Mouse (Mus musculus) testis, adult 2 months (tissue): Measurements from ENCODE around the gene Faim2. TPM values are rescaled to one million over a fixed set of nuclear protein-coding genes. Genes with fewer than 3 reads are reported as not detected.

Experiments used
- H3K27ac ChIP-seq: fragments of 200-500 bp; 2 replicates; pipeline ENCODE4 v1.5.1; 2012; ENCODE audit warnings: low read depth, low read length; ENCODE audit not compliant: control insufficient read depth, insufficient read depth
- H3K27me3 ChIP-seq: fragments of 200-500 bp; 2 replicates; pipeline ENCODE4 v1.6.1; 2012; ENCODE audit warnings: mild to moderate bottlenecking, low read length, moderate library complexity; ENCODE audit not compliant: control insufficient read depth, insufficient read depth
- H3K36me3 ChIP-seq: fragments of 200-500 bp; 2 replicates; pipeline ENCODE4 v1.6.1; 2012; ENCODE audit warnings: mild to moderate bottlenecking, low read length; ENCODE audit not compliant: control insufficient read depth, insufficient read depth
- H3K4me1 ChIP-seq: fragments of 200-500 bp; 2 replicates; pipeline ENCODE4 v1.6.1; 2012; ENCODE audit warnings: low read length; ENCODE audit not compliant: control insufficient read depth, insufficient read depth
- H3K4me3 ChIP-seq: fragments of 200-500 bp; 2 replicates; pipeline ENCODE4 v1.5.1; 2012; ENCODE audit warnings: low read depth, mild to moderate bottlenecking, low read length, moderate library complexity, mixed read lengths; ENCODE audit not compliant: control insufficient read depth
- CTCF ChIP-seq: fragments of 200-500 bp; IDR thresholded peaks from 2 replicates; pipeline ENCODE4 v1.5.1; 2012; ENCODE audit warnings: low read depth, mild to moderate bottlenecking, inconsistent platforms, low read length, moderate library complexity; ENCODE audit not compliant: control insufficient read depth, insufficient read depth, insufficient replicate concordance
- POLR2A ChIP-seq: fragments of 200-500 bp; IDR thresholded peaks from 2 replicates; pipeline ENCODE4 v1.6.1; 2012; ENCODE audit warnings: low read depth, mild to moderate bottlenecking, inconsistent platforms, low read length, moderate library complexity; ENCODE audit not compliant: control insufficient read depth
- polyA plus RNA-seq: library from polyadenylated mRNA; depleted of rRNA; stranded (reverse); fragments of >200 nt; gene quantifications from 2 replicates; pipeline ENCODE4 v1.2.3, GENCODE M21; 2012

Faim2 gene
- polyA plus RNA-seq, 1 experiment, result 0.19 TPM

DNA sequence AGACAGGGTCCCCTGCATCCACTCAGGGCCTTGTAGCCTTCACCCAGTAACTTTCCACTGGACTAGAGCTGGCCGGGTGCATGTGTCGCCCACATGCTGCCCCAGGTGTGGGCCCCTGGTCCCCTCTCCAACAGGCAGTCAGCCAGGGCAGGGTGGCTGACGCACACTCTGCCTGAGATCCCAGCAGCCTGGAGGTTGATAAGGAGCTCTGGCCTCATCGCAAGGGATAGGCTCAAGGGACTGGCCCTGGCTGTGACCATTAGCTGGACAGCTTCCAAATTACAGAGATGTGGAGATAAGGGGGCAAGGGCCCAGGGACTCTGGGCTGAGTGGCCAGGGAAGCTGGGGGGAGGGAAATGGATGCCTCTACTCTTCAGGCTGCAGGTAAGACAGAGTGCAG lies 29.2 kb downstream of the Faim2 start:
- Histone ChIP-seq H3K4me1 (peaks cover 3% of the 10 kb centered on the region; the same call in 1 of the 2 replicates), H3K27ac (no peak overlapping the region)

DNA sequence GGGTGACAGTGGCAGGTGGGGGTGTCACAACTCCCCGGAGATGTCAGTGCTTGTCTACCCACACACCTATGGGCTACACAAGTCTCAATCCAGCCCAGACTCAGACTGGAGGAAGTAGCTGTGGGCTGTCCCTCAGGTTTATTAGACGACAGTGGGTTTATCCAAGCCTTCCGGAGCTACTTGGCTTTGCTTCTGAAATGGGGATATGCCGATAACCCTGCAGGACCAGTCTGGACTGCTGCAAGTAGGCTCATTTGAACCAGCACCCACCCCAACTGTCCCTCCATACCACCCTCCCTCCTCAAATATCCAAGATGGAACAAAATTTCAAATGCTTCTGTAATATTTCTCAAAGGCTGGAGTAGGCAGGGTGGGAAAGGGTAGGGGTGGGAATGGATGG lies 29.6 kb downstream of the Faim2 start:
- Histone ChIP-seq H3K27ac (no peak overlapping the region), H3K36me3 (no peaks in the 10 kb centered on the region), H3K27me3 (no peaks in the 10 kb centered on the region), H3K4me1 (peaks cover 3% of the 10 kb centered on the region; the same call in 1 of the 2 replicates), H3K4me3 (no peak overlapping the region)
- TF ChIP-seq CTCF, result no peak
- TF ChIP-seq POLR2A, result no peak

More for the DNA sequence above, 29.2 kb downstream of the Faim2 start:
- H3K27me3 ChIP-seq, result no peaks in the 10 kb centered on the region
- H3K36me3 ChIP-seq, result no peaks in the 10 kb centered on the region
- no peak for TF ChIP-seq CTCF
- no peak for TF ChIP-seq POLR2A
- no peak overlapping the region for H3K4me3 ChIP-seq

DNA sequence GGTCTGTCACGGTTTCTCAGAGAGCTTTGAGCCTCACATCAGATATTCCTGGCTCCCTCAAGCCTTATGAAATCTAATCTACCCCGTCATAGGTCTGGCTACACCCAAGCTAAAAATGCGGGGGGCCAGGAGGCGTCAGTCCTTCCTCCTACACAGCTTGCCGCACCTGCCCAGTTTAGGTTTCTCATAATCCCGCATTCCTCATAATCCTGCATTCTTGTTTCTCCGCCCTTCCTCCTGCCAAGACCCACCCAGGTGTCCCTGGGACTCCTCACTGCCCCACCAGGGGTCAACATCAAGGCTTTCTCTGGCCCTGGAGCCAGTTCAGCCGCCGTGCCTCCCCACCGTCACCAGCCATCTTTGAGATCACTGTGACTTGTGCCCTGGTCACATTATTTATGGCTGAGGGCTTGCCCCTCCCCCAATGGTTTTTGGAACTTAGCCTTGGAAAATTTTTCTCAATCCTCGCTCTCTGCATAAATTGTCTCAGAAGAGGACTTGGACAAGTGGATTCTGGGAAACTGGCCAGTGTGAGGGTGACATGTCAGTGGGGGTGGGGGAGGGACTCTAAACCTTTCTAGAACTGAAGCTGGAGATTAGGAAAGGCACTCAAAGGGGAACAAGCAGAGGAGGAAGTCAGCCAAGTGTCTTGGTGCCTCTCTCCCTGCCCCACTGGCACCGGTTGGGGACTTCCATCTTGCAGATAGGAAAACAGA lies 30.3 kb downstream of the Faim2 start:
- H3K27ac ChIP-seq, result no peak overlapping the region; the same call in 1 of the 2 replicates
- H3K27me3 ChIP-seq, result no peaks in the 10 kb centered on the region
- no peak overlapping the region for H3K4me3 ChIP-seq
- H3K36me3 ChIP-seq, result no peaks in the 10 kb centered on the region
- peaks cover 3% of the 10 kb centered on the region; the same call in 1 of the 2 replicates for H3K4me1 ChIP-seq
- no peak for TF ChIP-seq POLR2A
- no peak for TF ChIP-seq CTCF

DNA sequence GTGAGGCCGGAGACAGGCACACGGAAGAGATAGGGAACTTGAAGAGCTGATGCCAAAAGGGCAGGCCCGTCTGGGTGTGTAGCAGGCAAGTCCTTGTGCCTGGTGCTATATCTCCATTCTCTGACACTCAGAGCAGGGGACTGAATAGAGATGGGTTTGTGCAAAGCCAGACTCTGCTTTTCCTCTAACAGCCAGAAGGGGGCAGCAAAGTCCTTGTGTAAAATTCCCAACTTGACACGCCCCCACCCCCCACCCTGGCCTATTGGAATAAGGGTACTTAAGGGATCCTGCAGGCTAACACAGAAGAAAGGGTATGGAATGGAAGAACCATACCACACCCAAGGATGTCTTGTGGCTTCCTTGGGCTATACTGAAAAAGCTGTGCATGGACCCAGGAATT lies 30.9 kb downstream of the Faim2 start:
- no peaks in the 10 kb centered on the region for H3K27me3 ChIP-seq
- H3K4me3 ChIP-seq, result no peak overlapping the region
- no peak overlapping the region for H3K27ac ChIP-seq
- H3K36me3 ChIP-seq, result no peaks in the 10 kb centered on the region
- TF ChIP-seq CTCF (peak; percentile 58; the same call in 1 of the 2 replicates), POLR2A (no peak)
- peaks cover 3% of the 10 kb centered on the region; the same call in 1 of the 2 replicates for H3K4me1 ChIP-seq

DNA sequence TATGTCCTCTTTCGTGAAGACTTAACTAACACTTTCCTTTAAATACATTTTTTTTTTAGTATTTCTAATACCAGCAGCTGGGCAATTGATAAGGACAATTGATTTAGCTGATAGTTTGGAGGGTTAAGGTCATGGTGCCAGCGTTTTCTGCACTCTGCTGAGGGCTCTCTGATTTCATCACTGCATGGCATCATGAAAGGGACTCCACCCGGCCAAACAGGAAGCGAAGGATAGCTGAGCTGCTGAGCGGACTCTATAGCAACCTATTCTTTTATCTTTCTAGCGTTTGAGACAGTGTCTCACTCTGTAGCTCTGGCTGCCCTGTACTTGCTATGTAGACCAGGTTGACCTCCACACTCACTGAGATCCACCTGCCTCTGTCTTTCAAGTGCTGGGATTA lies 43.2 kb downstream of the Faim2 start:
- TF ChIP-seq CTCF, result no peak
- no peak for TF ChIP-seq POLR2A
- H3K36me3 ChIP-seq, result no peaks in the 10 kb centered on the region
- no peak overlapping the region for H3K27ac ChIP-seq
- no peaks in the 10 kb centered on the region for H3K4me1 ChIP-seq
- H3K4me3 ChIP-seq, result no peak overlapping the region
- H3K27me3 ChIP-seq, result no peaks in the 10 kb centered on the region

DNA sequence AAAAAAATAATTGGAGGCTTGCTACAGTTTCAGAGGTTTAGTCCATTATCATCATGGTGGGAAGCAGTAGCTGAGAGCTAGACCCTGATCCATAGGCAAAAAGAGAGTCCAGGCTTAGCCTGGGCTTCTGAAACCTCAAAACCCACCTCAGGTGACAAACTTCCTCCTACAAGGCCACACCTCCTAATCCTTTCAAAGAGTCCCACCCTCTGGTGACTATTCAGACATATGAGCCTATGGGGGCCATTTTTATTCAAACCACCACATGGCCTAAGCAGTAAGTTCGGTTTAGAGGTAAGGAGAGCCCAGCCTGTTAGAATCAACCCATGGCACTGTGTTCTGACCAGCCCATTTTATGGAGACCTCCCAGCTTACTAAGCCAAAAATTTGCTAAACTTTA lies 52.2 kb downstream of the Faim2 start:
- TF ChIP-seq POLR2A (no peak), CTCF (no peak)
- Histone ChIP-seq H3K27me3 (no peaks in the 10 kb centered on the region), H3K27ac (no peak overlapping the region)

DNA sequence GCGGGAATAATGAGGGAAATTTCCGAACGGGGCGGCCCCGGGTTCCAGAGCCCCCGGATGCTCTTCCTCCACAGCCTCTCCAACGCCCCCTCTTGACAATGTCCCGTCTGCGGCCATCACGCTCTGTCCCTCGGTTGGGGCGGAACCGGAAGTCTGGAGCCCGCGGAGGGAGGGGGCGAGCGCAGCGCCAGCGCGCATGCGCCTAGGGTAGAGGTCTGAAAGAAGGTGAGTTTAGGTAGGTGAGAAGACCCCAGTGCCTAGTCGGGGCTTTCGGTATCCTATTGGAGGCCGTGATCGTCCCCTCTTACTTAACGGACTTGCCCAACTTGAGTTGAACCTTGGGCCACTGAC lies 53.4 kb downstream of the Faim2 start, which contains the start of gene Bcdin3d:
TSS of gene Bcdin3d (minus strand) at position 155 of the 351 bp plus-strand sequence.
- TF ChIP-seq POLR2A (peak; percentile 79), CTCF (0 out of 2 replicates have a peak, but pooled peaks have one; percentile 1)
- no peaks in the 10 kb centered on the region for H3K36me3 ChIP-seq
- peak within 1 kb of the TSS; percentile 41 for H3K27ac ChIP-seq
- H3K4me1 ChIP-seq, result peaks cover 22% of the 10 kb centered on the region
- no peaks in the 10 kb centered on the region for H3K27me3 ChIP-seq
- peak within 1 kb of the TSS; percentile 90 for H3K4me3 ChIP-seq

More for the DNA sequence above, 52.2 kb downstream of the Faim2 start:
- H3K4me1 ChIP-seq, result peaks cover 13% of the 10 kb centered on the region
- H3K36me3 ChIP-seq, result no peaks in the 10 kb centered on the region
- H3K4me3 ChIP-seq, result no peak overlapping the region
